Mouse (Mus musculus) kidney, postnatal 10 days (tissue): ENCODE data around the gene Rtp2.

Experiments
- DNase-seq: peaks from one replicate; pipeline ENCODE4 v3.0.0; 2021; ENCODE audit warnings: mixed read lengths

The Rtp2 gene

GRCm38 (mm10) chr16:23932294-23932693 is at the start of gene Rtp2:
Gene Rtp2, minus strand, starts transcription at chr16:23932394.
- DNase-seq: no peak

GRCm38 (mm10) chr16:23980991-23981720 is 49.0 kb upstream of the Rtp2 start:
- peak; percentile 62 for DNase-seq

- DNase-seq: no peak
Observed at GRCm38 (mm10) chr16:23980201-23980870, 48.1 kb upstream of the Rtp2 start.

GRCm38 (mm10) chr16:23979446-23979845 is 47.3 kb upstream of the Rtp2 start:
- no peak for DNase-seq

DNA sequence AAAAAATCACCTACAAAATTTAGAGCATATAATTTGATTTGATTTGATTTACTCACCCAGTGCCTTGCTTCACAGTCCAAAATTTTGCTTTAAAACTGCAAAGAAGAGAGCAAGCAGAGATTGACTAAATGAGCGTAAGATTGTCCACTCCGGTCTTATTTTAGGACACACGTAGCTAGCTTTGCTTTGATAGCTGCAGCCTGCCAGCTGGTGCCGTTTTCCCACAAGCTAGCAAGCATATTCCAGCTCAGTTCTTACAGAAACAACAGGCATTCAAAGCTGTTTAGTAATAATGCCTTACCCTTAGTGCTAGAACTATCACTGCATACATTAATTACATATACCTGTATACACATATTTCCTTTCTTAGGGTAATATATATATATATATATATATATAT is 46.3 kb upstream of the Rtp2 start:
- no peak for DNase-seq

- DNase-seq: no peak
Observed at GRCm38 (mm10) chr16:23977732-23978131, 45.5 kb upstream of the Rtp2 start.

GRCm38 (mm10) chr16:23976196-23976595 is 44.0 kb upstream of the Rtp2 start:
- DNase-seq: no peak

- DNase-seq: no peak
Observed at GRCm38 (mm10) chr16:23973635-23974367, 41.6 kb upstream of the Rtp2 start.

DNA sequence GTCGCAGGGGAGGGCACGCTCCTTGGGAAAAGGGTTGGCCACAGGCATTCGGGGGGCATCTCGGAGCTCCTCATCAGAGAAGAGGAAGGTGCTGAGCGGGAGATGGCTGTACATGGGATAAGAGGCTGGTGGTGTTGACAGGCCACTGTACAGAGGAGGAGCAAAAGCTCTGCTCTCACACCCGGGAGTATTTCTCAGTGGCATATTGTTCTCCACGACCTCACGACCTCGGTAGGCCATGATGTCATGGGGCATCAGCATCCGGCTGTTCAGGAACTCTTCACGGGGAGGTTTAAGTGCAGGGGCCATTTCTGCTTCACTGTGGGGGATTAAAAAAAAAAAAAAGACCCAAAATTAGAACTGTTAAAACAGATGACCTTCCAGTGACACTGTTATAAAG is 40.7 kb upstream of the Rtp2 start:
- no peak for DNase-seq

DNA sequence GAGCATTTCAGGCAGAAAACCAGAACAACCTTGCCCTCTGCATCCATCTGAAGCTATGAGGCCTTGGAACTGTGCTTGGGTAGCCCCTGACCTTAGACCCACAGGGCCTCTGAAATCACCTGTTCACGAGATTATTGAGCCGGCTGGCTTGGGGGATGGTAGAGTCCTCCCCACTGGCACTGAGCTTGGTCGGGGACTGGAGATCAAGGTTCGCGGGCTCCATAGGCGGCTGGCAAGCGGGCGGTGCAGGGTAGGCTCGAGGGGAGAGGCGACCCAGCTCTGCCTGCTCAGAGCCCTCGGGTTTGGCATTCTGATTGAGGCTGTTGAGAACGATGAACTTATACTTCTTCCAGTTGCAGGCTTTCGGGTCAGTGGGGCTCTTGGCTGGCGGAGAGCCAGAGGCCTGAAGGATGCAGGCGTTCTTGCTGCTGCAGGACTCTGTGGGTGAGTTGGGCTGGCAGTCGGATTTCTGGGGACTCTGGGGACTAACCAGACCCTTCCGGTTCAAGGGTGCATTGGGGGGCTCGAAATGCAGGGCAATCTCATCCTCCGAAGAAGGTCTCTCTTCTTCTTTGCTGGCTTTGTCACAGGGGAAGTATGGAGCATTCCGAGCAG is 40.0 kb upstream of the Rtp2 start:
- DNase-seq: peak; percentile 44

- DNase-seq: peak; percentile 51
Observed at GRCm38 (mm10) chr16:23969919-23970318, 37.7 kb upstream of the Rtp2 start.

GRCm38 (mm10) chr16:23968888-23969287 is 36.7 kb upstream of the Rtp2 start:
- DNase-seq: no peak

DNA sequence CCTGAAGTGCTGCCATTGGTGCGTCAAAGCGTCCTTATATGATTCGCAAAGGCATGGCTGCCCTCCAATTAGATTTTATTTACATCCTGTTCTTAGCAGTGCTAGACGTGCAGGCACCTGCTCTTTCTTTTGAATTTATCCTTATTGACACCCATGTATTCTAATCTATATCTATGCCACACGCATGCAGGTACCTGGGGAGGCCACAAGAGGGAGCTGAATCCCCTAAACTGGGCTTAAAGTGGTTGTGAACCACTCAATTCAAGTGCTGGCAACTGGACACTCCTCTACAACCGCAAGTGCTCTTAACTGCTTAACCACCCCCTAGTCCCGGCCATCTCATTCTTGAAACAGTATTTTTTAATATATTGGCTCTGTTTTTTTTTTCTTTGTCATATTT is 35.1 kb upstream of the Rtp2 start:
- DNase-seq: no peak

DNA sequence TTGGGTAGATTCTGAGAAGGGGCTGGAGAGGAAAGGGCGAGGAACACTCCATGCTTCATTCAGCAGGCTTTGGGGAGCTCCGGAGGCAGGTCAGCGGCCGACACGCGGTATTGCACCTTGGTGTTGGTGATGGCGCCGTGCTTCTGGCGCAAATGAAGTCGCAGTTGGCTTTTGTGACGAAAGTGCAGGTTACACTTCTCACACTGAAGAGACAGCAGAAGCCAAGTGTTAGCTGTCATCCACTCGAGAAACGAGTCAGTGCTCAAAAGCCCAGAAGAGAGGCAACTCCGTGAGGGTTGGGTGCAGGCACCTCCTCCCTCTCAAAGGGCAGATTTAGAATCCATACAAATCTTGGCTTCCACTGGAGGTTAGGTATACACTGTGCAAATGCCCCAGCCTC is 33.9 kb upstream of the Rtp2 start:
- DNase-seq: no peak

GRCm38 (mm10) chr16:23964706-23965367 is 32.6 kb upstream of the Rtp2 start:
- no peak for DNase-seq

- no peak for DNase-seq
Observed at GRCm38 (mm10) chr16:23963896-23964668, 31.9 kb upstream of the Rtp2 start.

DNA sequence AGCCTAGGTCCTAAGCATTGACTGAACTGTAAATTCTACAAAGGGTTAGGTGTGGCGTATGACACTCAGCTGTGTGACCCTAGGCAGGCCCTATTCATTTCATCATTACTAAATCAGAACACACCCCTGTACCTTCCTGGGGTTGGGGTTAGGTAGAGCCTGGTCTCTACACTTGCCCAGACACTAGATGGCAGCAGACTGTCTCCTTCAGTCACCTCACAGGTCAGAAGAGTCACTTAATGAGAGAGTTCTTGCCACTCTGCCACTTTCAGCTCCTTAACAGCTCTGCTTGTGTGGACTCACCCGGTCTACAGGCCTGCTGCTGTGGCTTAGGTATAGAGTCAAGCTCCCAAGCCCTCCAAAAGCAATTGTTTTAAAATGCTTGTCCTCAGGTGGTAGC is 30.2 kb upstream of the Rtp2 start:
- DNase-seq: no peak

DNA sequence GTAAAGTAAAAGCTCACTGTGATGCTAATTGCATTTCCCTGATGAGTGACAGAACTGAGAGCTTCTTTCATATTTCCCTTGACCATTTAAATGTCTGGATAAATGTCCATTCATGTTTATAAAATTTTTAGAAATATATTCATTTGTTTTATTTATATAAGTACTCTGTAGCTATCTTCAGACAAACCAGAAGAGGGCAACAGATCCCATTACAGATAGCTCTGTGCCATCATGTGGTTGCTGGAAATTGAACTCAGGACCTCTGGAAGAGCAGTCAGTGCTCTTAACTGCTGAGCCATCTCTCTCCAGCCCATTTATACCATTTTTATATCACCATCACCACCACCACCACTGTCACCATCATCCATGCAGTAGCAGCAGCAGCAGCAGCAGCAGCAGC is 26.7 kb upstream of the Rtp2 start:
- no peak for DNase-seq

- DNase-seq: no peak
Observed at GRCm38 (mm10) chr16:23953959-23954260, 21.7 kb upstream of the Rtp2 start.

DNA sequence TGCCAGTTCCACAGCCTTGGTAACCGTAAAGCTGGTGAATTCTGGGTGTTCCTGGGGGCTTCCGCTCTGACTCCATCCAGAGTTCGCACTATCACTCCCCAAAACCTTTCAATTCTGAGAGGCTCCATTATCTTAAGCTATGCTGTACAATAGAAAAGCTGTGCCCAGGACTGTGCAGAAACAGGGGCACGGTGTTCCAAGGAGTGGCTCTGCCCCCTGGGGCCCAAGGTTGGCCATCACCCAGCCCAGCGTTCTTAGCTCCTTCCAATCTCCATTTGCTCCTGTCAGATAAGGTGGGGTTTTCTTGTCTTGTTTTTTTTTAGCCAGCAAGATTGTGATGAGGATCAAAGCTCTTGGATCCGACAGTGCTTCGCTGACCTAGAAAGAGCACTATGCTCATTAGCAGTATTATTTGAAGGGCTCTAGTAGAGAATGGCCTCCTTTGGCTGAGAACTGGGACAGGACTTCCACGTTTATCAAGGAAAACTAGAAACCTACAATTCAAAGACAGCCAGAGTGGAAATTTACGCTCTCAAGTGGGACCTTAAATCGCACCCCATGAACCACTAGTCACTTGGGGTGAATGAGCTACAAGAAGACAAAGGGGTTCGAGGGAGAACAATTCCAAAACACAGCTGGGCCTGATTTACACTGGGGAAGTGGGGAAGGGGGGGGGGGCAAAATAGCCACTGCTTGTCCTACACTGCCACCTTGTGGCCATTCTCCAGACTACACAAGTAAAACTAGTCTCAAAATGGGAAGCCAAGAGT is 21.2 kb upstream of the Rtp2 start:
- DNase-seq: peak; percentile 82

DNA sequence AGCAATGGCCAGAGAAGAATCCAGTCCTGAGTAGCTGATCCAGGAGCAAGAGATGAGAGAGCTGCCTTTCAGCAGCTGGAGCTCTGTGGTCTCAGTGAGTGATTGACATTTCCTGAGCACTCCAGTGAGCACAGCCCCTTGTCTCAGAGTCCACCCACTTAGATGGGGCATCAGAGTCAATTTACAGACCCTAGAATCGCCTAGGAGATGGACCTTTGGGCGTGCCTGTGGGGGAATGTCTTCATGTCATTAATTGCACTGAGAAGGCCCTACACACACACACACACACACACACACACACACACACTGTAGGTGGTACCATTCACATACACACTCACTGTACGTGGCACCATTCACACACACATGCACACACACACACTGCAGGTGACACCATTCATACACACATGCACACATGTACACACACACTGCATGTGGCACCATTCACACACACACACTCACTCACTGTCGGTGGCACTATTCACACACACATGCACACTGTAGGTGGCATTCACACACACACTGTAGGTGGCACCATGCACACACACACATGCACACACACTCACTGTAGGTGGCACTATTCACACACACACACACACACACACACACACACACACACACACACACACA is 20.0 kb upstream of the Rtp2 start:
- no peak for DNase-seq
